Mouse (Mus musculus) erythroblast, embryonic 14.5 days (primary cell): ENCODE measurements at regions not wholly inside any gene's neighbourhood (a gene's known extent, or its start where the extent isn't known, plus 50 kb on each side); places are given as distances from the start of the nearest gene placed in this dataset.

Experiments used
- GATA1 ChIP-seq: IDR thresholded peaks from 2 replicates; pipeline ENCODE4 v1.6.1; 2012; ENCODE audit warnings: low read length, inconsistent platforms, mixed read lengths
- TAL1 ChIP-seq: IDR thresholded peaks from 3 replicates; pipeline ENCODE4 v1.6.1; 2012; ENCODE audit warnings: low read length, inconsistent platforms, mixed read lengths

DNA sequence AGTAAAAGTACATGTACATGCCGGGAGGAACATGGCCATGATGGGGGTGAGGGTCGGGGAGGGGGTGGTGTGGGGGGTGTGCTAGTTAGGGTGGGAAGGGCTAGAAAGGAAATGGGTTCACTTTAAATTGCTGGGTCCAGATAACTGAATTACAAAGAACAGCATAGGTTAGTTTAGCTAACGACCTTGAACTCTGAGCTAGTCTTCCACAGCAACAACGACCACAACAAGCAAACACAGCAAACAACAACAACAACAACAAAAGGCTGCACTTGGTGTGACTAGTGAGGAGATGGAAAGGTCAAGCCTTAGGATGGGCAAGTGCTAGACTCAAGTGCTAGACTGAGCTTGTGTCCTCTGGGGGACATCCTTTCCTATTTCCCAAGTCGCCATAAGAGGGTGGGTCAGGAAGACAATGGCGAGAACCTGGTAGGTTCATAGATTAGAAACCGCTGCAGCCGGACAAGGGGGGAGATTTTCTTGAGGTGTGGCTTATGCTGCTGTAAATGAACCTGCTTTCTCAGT is 117.9 kb downstream of the Enc1 start:
- TF ChIP-seq GATA1 (no peak), TAL1 (no peak)
